Mouse (Mus musculus) CH12.LX (cell line): ENCODE data around the gene Cst3.

Source experiments
- BHLHE40 ChIP-seq: IDR thresholded peaks from 2 replicates; pipeline ENCODE4 v1.6.1; 2011; ENCODE audit warnings: mild to moderate bottlenecking, low read depth, low read length, improper control_type of control experiment
- CHD2 ChIP-seq: IDR thresholded peaks from 2 replicates; pipeline ENCODE4 v1.6.1; 2011; ENCODE audit warnings: low read length, improper control_type of control experiment
- CTCF ChIP-seq, 2 experiments: IDR thresholded peaks in 1 of 2; conservative IDR thresholded peaks in 1 of 2; 2 replicates each; pipeline ENCODE4 v1.5.1; 2011 to 2012; ENCODE audit warnings: low read depth in 2 of 2, low read length in 2 of 2, improper control_type of control experiment in 1 of 2, inconsistent platforms in 1 of 2, mild to moderate bottlenecking in 1 of 2, moderate library complexity in 1 of 2
- ETS1 ChIP-seq: conservative IDR thresholded peaks from 2 replicates; pipeline ENCODE4 v1.6.1; 2012; ENCODE audit warnings: low read depth, mild to moderate bottlenecking, inconsistent platforms, low read length, improper control_type of control experiment, moderate library complexity
- HCFC1 ChIP-seq: IDR thresholded peaks from 2 replicates; pipeline ENCODE4 v1.6.1; 2012; ENCODE audit warnings: low read depth, mild to moderate bottlenecking, inconsistent platforms, low read length, improper control_type of control experiment
- MAX ChIP-seq: IDR thresholded peaks from 2 replicates; pipeline ENCODE4 v1.6.1; 2011; ENCODE audit warnings: low read length, improper control_type of control experiment
- MEF2A ChIP-seq: IDR thresholded peaks from 2 replicates; pipeline ENCODE4 v1.6.1; 2014; ENCODE audit warnings: low read depth, mild to moderate bottlenecking, inconsistent platforms, low read length, improper control_type of control experiment, borderline replicate concordance
- POLR2A ChIP-seq: IDR thresholded peaks from 2 replicates; pipeline ENCODE4 v1.6.1; 2011; ENCODE audit warnings: low read depth, mild to moderate bottlenecking, improper control_type of control experiment, low read length
- RAD21 ChIP-seq: IDR thresholded peaks from 2 replicates; pipeline ENCODE4 v1.6.1; 2011; ENCODE audit warnings: low read depth, mild to moderate bottlenecking, low read length, improper control_type of control experiment, moderate library complexity
- UBTF ChIP-seq: IDR thresholded peaks from 2 replicates; pipeline ENCODE4 v1.6.1; 2012; ENCODE audit warnings: low read depth, mild to moderate bottlenecking, inconsistent platforms, low read length, improper control_type of control experiment, moderate library complexity
- ZC3H11A ChIP-seq: IDR thresholded peaks from 2 replicates; pipeline ENCODE4 v1.6.1; 2012; ENCODE audit warnings: low read depth, mild to moderate bottlenecking, inconsistent platforms, low read length, improper control_type of control experiment
- ZNF384 ChIP-seq: IDR thresholded peaks from 2 replicates; pipeline ENCODE4 v1.6.1; 2012; ENCODE audit warnings: low read depth, low read length, improper control_type of control experiment, inconsistent platforms

DNA sequence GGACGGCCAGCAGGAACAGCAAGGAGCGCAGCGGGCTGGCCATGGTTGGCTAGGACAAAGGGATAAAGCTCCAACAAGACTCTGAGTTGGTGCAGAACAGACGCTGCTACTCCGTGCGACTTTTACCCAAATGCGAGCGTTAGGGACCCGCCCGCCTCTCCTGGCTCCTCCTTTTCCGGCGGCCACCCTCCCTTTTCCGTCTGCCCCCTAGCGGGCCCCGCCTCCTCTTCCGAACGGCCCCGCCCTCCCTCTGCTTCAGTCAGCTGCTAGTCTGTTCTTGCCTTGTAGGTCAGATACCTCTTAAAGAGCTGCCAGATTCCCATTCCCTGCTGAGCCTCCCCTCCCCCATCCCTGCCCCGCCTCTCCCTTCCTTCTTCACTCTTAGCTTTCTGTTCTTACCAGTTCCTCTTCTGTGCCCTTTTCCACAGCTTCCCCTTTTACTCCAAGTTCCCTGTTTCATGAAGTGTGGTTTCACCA lies at the start of gene Cst3:
- TF ChIP-seq POLR2A, result peak; percentile 83
- TF ChIP-seq HCFC1, result peak; percentile 46; the same call in 1 of the 2 replicates
- no peak for TF ChIP-seq ZC3H11A
- TF ChIP-seq RAD21, result no peak
- TF ChIP-seq CTCF (conservative IDR thresholded peaks at IDR 0.05 in 1 of 2, IDR thresholded peaks at IDR 0.05 in 1 of 2; ENCODE audit: low read depth in 2 of 2, low read length in 2 of 2), result no peak
- no peak for TF ChIP-seq CHD2
- no peak for TF ChIP-seq ZNF384
- TF ChIP-seq ETS1, result peak; percentile 15; the same call in 1 of the 2 replicates
- no peak for TF ChIP-seq BHLHE40
- TF ChIP-seq UBTF, result no peak
- TF ChIP-seq MAX, result no peak
- peak; percentile 32 for TF ChIP-seq MEF2A
